Mouse (Mus musculus): Measurements from ENCODE around the gene Hoxa10. TPM values are rescaled to one million over a fixed set of nuclear protein-coding genes. Genes with fewer than 3 reads are reported as not detected.

Hoxa10 gene
- polyA plus RNA-seq, 1 experiment = not detected

DNA sequence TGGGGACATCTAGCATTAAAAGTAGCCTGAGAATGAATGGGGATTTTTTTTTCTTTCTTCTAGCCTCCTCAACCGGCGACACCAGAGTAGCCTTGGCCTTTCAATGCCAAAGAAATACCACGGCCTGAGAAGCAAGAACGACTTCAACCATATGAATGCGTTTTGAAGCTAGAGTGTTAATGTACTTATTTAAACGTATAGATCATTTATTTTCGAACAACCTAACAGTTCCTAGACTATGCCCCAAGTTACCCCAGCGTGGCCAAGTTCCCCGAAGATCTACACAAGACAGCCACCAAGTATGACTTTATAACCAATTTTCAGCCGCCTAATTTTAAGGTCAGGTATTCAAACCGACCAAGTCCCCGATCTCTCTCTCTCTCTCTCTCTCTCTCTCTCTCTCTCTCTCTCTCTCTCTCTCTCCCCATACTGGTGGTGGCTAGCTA, 19.8 kb downstream of the Hoxa10 start:
- TF ChIP-seq GATA1 (IDR thresholded peaks at IDR 0.05; ENCODE audit: low read length) = no peak

DNA sequence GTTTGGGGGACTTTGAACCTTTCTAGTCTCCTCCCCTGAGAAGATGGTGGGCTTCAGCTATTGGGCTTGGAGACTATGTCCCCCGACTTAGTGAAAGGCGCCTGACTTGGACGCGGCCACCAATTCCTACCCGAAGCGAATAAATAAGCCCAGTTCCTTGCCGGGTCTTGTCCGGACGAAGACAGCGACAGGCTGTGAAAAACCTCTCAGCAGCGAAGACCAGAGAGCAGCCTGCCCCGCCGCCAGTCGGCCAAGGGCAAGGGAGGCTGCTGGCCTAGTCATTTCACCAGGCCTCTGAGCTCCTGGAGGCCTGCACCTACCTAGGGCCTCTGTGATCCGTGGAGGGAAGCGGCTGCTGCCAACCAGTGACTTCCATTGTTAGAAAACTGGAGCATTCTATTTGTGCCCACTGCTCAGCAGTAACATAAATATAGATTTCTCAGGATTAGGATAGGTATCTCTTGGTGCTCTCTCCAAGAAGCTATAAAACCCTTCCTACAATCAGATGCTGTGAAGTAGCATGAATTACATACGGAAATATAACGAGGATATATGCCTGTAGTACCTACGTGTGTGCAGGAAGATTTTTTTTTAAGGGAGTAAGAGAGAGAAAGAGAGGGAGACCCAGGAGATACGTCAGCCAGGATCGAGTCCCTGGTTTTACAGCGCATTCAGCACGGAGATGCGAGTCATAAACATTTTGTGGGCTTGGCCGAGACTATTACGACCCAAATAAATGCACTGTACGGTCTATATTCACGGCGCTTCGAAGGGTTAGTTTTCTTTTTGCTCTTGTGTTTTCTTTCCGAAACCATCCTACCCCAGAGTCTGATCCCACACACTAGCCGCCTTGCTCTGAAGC, 20.4 kb downstream of the Hoxa10 start:
- TF ChIP-seq GATA1 (IDR thresholded peaks at IDR 0.05; ENCODE audit: low read length) = no peak

DNA sequence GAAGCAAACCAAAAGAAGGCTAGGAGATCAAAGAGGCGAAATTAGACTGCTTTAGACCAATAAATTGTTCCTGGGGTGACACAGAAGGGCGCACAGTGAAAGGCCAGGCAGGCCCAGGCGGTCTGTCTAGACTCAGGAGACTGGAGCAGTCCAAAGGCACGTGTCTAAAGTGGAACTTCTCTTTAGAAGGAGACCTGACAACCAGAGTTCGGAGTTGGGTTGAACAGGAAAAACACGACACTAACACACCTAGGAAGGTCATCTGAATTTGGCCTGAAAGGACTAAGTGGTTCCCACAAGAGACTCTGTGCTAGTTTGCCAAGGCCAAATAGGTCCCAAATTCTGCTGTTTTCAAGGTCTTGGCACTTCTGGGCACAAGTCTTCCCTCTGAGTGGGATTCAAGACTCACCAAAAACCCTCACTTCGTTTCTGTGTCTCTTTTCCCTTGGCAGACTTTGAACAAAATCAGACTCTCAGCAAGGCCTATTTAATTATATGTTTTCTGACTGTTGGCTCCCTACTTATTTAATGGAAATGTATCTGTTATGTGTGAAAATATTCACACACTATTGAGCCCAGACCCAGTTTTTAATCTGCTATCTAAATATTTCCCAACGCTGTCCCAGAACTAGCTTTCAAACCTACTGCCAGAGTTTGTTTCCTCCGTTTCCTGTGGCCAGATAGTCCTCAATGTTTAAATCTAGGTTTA, 21.3 kb downstream of the Hoxa10 start:
- no peak for TF ChIP-seq GATA1 (IDR thresholded peaks at IDR 0.05; ENCODE audit: low read length)

DNA sequence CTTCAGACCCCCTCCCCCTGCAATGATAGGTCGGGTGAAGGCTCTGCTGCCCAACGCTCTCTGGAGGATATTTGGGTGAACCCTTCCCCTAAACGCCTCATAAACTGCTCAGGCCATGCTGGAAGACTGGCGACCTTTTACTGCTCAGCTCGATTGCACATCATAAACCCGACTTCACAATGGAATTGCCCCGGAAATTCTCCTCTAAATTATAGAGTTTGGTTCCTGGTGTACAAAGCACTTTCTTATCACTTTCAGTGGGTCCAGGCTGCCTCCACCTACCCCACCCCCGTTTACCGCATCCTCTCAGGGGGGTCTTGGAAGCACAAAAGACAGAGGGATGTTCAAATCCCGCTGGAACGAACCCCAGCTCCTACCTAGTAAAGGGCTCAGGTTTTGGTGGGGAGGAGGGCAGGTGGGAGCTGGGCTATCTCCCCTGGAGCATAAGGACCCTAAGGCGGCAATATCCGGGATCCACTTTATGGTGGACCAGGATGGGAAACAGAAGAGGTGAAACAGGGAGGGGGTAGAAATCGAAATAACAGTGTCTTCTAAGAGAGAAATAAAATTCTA, 21.9 kb downstream of the Hoxa10 start:
- TF ChIP-seq GATA1 (IDR thresholded peaks at IDR 0.05; ENCODE audit: low read length) = no peak

DNA sequence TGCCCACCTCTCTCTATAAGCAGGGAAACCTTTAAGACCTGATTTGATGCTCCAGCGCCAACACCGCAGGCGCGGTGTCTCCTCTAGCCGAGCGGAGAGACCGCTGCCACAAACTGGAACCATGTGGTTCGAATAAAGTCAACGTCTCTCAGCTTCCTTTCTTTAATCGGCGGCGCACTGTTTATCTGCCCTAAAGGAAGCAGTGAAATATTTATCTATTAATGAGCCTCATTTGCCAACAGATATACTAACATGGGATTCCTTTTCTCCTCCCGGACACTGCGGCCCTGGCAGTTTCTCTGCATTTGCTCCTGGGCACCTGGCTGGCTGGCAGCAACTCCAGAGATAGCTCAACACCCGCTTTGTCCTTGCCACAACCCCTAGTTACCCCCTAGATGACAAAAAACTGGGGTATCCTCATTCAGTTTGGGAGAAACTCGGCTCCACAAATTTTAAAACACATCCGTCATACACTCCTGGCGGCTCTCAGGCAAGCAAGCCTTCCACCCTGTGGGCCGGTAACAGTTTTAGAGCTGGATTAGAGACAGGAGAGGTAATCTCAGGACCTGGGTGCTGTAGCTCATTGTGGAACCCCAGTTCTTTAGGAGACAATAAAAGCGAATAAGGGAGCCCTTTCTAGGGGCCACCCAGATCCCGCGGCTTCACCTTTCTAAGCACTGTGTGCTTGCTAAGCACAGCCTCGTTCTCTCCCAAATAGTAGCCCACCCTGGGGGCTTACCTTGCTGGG, 22.6 kb downstream of the Hoxa10 start:
- TF ChIP-seq GATA1 (IDR thresholded peaks at IDR 0.05; ENCODE audit: low read length) = no peak

DNA sequence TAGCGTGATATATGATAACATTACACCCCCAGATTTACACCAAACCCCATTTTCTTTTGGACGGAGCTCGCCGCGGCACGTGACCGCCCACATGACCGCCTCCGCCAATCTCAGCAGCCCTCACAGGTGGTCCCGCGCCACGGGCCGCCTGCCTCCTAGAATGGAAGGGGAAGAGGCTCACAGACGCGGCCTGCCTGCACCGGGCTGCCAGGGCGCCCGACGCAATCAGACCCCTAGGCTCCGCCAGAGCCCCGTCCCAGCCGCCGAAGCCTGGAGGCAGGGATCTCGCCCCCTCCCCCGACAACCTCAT, 23.2 kb downstream of the Hoxa10 start:
- TF ChIP-seq GATA1 (IDR thresholded peaks at IDR 0.05; ENCODE audit: low read length) = no peak

DNA sequence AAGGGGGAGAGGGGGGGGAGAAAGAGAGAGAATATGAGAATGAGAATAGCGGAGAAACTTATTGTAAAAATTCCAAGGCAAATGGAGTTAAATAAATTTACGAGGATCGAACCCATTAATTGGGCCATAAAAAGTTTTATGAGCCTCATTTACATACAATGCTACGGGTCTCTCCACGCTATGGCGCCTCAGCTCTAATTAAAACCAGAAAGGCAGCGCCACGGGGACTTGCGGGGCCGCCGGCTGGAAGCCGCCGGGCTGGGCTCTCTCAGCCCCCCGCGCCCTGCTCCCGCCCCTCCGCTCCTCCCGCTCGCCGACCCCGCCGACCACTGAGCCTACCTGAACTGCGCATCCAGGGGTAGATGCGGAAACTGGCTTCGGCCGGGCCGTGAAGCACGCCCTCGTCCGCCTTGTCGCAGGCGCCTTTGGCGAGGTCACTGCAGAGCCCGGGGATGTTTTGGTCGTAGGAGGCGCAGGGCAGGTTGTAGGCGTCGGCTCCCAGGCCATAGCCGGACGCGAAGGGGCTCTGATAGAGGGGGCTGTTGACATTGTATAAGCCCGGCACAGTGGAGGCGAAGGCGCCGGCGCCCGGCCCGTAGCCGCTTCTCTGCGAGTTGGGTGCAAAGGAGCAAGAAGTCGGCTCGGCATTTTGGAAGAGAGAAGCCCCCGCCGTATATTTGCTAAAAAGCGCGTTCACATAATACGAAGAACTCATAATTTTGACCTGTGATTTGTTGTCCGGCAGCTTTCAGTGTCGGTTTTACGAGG, 23.8 kb downstream of the Hoxa10 start:
- no peak for TF ChIP-seq GATA1 (IDR thresholded peaks at IDR 0.05; ENCODE audit: low read length)

DNA sequence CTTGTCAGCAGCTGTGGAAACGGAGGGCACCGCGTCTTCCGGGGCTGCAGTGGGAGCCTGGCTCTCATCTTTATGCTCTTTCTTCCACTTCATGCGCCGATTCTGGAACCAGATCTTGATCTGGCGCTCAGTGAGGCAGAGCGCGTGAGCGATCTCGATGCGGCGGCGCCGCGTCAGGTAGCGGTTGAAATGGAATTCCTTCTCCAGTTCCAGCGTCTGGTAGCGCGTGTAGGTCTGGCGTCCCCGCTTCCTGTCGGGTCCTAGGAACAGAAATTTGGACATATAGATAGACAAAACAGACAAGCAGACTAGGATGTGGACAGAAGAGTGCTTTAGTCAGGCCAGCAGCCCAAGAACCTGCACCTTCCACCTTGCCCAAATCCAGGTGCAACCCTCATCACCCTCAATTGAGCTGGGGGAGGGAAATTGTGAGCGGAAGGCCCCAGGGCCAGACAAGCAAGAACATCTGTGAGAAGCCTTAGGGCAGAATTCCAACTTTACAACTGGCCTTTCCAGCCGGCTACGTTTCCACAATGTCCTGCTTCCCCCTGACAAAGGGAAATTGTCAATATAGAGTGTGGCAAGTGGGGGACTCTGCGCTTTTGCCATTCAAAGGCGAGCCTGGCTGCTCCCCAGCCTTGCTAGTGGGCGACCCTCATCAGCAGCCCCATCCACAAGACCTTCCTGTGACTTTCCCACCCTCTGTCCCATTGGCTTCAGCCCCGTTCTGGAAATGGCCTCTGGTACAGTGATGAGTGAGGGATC, 24.7 kb downstream of the Hoxa10 start:
- TF ChIP-seq GATA1 (IDR thresholded peaks at IDR 0.05; ENCODE audit: low read length) = no peak

DNA sequence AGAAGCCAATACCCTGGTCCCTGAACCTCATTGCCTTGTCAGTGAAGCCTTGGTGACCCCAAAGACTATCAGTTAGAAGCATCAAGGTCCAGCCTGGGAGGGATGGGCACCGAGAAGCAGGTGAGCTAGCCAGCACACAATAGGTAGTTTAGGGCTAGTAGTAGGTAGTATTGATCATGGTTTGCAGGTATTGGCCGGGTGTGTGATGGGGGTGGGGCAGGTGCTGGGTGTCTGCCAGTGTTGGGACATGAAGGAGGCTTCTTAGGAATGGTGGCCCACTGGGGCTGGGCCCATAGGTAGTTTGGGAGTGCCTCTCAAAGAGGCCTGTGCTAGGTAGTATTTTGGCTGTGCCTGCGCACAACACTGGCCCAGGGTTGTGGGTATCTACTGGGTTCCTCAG, 25.6 kb downstream of the Hoxa10 start:
- TF ChIP-seq GATA1 (IDR thresholded peaks at IDR 0.05; ENCODE audit: low read length) = no peak

DNA sequence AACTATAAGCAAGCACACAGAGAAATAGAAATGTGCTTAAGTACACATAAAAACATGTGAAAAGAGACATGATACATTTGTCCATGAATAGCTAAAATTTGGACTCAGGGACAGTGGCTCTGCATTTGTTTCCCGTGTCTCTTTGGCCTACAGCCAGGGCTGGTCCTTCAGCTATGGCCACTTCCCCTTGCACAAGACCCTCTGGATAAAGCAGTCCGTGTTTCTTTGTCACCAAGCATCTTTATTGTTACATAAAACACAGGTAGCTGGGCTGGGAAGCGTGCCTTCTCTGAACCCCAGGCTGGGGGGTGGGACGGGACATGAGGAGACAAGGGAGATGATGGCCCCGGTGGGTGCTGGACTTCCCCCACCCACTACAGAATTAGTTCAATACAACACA, 26.4 kb downstream of the Hoxa10 start:
- no peak for TF ChIP-seq GATA1 (IDR thresholded peaks at IDR 0.05; ENCODE audit: low read length)

DNA sequence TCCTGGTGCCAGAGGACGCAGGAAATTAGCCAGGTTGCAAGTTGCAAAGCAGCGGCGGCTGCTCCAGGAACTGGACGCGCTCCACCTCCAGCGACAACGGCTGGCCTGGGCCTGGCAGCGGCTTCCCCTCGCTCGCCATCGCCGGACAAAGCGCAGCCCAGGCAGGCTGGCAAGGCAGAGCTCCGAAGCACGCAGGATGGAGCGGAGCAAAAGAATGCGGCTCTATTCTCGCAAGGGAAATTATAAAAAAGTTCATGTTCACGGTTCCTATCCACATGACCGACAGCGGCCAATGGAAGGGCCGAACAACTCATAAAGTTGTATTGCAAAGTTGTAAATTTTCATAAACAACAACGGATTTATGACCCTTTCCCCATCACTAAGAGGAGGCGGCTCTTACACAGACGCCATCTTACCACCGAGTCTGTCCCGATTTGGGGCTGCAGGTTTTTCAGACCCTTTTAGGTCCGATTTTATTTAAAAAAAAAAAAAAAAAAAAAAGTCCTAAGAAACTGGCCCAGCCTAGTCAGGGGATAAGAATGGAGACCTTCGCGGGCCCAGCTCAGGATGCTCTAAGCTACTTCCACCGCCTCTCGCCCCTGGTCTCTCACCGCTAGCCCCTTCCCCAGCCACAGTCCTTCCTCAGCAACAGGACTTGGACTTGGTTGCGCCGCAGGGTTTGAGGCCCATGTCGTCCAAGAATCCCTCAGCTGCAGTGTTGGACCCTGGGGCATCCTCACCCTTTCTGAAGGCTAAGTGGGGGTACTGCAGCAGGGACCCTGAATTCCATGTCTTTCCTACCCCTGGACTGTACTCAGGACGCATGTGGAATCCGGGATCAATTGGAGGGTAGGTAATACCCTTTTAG, 27.3 kb downstream of the Hoxa10 start, which contains the start of the genes Hoxa3 and Gm28308:
TSS of gene Hoxa3 (minus strand) at position 218 of the 868 bp plus-strand sequence.
TSS of gene Gm28308 (minus strand) at position 221 of the 868 bp plus-strand sequence.
- TF ChIP-seq GATA1 (IDR thresholded peaks at IDR 0.05; ENCODE audit: low read length) = no peak

DNA sequence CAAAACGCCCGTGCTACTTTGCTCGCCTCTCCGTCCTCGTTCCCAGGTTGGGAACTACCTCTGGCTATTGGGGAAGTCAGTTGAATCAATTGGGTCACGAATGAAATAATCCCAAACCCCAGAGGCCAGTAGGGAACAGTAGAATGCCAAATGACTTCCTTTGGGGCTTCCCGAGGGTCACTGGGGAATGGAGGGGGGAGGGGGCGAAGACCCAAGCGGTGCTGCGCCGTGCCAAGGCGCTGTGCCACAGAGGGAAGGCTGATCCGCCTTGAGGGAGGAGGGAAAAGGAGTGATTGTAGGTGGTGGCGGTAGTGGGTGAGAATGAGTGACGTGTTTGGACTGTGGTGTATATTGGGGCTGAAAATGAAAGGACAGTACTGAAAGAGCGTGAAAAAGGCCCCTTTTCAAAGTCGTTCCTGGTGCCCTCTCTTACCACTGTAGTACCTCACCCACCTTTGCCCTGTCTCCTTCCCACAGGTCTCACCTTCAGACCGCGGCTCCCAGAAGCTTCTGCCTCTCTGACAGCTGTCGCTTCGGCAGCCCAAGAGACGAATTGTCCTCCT, 28.0 kb downstream of the Hoxa10 start:
- no peak for TF ChIP-seq GATA1 (IDR thresholded peaks at IDR 0.05; ENCODE audit: low read length)

DNA sequence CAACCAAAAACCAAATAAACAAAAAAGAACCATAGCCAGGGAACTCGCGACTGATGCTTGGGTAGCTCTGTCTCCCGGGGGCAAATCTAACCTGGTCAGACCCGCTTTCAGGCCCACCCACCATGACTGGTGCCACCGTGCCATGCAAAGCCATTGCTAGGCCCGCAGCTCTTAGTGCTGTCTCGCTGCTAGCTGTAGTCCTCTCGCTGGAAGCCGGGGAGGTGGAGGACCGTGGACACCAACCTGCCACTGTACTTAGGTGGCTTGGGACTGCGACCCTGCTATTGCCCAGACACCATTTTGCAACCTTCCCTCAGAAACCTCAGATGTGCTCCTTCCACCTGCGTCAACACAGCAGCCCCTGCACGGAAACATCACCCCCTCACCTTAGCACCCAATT, 28.7 kb downstream of the Hoxa10 start:
- TF ChIP-seq GATA1 (IDR thresholded peaks at IDR 0.05; ENCODE audit: low read length) = no peak
